Mouse (Mus musculus): ENCODE results near the gene Lrp8. TPM values are rescaled to one million over a fixed set of nuclear protein-coding genes. Genes with fewer than 3 reads are reported as not detected.

Gene Lrp8
- polyA plus RNA-seq, 1 experiment from 2014 or later = 3.5 TPM

DNA sequence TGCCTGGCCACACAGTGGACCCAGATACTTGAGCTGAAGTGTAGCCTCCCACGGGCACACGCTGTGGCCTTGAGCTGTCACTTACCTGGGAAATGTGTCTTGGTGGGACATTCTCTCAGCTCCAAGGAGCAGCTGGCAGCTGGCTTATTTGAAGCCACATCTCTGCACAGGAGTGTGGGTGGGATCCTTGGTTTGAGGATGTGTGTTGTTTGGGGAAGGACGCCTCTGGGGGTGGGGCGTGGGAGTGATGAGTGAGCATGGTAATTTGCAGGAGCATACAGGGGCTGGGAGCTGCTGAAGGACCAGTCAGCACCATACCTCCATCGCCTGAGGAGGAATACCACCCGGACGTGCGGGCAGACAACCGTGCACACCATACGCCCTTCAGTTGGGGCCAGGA, 28.1 kb downstream of the Lrp8 start:
- no peaks in the 10 kb centered on the region for H3K9me3 ChIP-seq (replicated peaks)
- H3K4me3 ChIP-seq (replicated peaks) = no peak overlapping the region
- ATAC-seq (ENCODE audit: low read depth) (no peak), DNase-seq (no peak)
- H3K27me3 ChIP-seq = no peaks in the 10 kb centered on the region
- no peak overlapping the region for H3K9ac ChIP-seq
- 77% methylated on average over 10 of the region's 10 CpGs for WGBS (ENCODE audit: insufficient replicate concordance)
- H3K4me1 ChIP-seq (replicated peaks) = peaks cover 12% of the 10 kb centered on the region
- peaks cover 3% of the 10 kb centered on the region; the same call in 1 of the 2 replicates for H3K36me3 ChIP-seq
- no peak overlapping the region for H3K27ac ChIP-seq
- H3K4me2 ChIP-seq = no peak overlapping the region

GRCm38 (mm10) chr4:107830821-107831221, 28.8 kb downstream of the Lrp8 start:
- Histone ChIP-seq H3K4me1 (replicated peaks) (peaks cover 12% of the 10 kb centered on the region), H3K4me2 (no peak overlapping the region), H3K36me3 (peaks cover 8% of the 10 kb centered on the region), H3K4me3 (replicated peaks) (no peak overlapping the region), H3K27ac (no peak overlapping the region), H3K9me3 (replicated peaks) (no peaks in the 10 kb centered on the region), H3K9ac (no peak overlapping the region), H3K27me3 (no peaks in the 10 kb centered on the region)
- WGBS (ENCODE audit: insufficient replicate concordance) = 79% methylated on average over 7 of the region's 7 CpGs
- no peak for DNase-seq
- ATAC-seq (ENCODE audit: low read depth) = no peak

GRCm38 (mm10) chr4:107831678-107832077, 29.6 kb downstream of the Lrp8 start:
- Histone ChIP-seq H3K36me3 (peaks cover 14% of the 10 kb centered on the region), H3K4me2 (no peak overlapping the region), H3K27me3 (no peaks in the 10 kb centered on the region), H3K9ac (no peak overlapping the region), H3K27ac (no peak overlapping the region), H3K9me3 (replicated peaks) (no peaks in the 10 kb centered on the region), H3K4me3 (replicated peaks) (no peak overlapping the region), H3K4me1 (replicated peaks) (peaks cover 12% of the 10 kb centered on the region)
- WGBS (ENCODE audit: insufficient replicate concordance) = 82% methylated on average over 6 of the region's 6 CpGs
- no peak for DNase-seq
- no peak for ATAC-seq (ENCODE audit: low read depth)

GRCm38 (mm10) chr4:107833525-107833924, 31.5 kb downstream of the Lrp8 start:
- no peak for DNase-seq
- H3K4me1 ChIP-seq (replicated peaks) = peaks cover 12% of the 10 kb centered on the region
- H3K4me3 ChIP-seq (replicated peaks) = no peak overlapping the region
- no peaks in the 10 kb centered on the region for H3K27me3 ChIP-seq
- H3K27ac ChIP-seq = no peak overlapping the region
- no peak for ATAC-seq (ENCODE audit: low read depth)
- H3K9ac ChIP-seq = no peak overlapping the region
- H3K4me2 ChIP-seq = no peak overlapping the region
- peaks cover 22% of the 10 kb centered on the region for H3K36me3 ChIP-seq
- H3K9me3 ChIP-seq (replicated peaks) = no peaks in the 10 kb centered on the region
- 70% methylated on average over 5 of the region's 5 CpGs for WGBS (ENCODE audit: insufficient replicate concordance)

- no peak overlapping the region for H3K27ac ChIP-seq
- WGBS (ENCODE audit: insufficient replicate concordance) = 74% methylated on average over 22 of the region's 22 CpGs
- peaks cover 22% of the 10 kb centered on the region for H3K36me3 ChIP-seq
- H3K4me2 ChIP-seq = no peak overlapping the region
- no peaks in the 10 kb centered on the region for H3K27me3 ChIP-seq
- no peak overlapping the region for H3K4me3 ChIP-seq (replicated peaks)
- ATAC-seq (ENCODE audit: low read depth) = no peak
- H3K4me1 ChIP-seq (replicated peaks) = peaks cover 4% of the 10 kb centered on the region
- H3K9me3 ChIP-seq (replicated peaks) = no peaks in the 10 kb centered on the region
- DNase-seq = no peak
- H3K9ac ChIP-seq = no peak overlapping the region
Observed at GRCm38 (mm10) chr4:107834643-107835314, 32.7 kb downstream of the Lrp8 start.

GRCm38 (mm10) chr4:107835508-107835909, 33.4 kb downstream of the Lrp8 start:
- Histone ChIP-seq H3K27ac (no peak overlapping the region), H3K4me3 (replicated peaks) (no peak overlapping the region)

GRCm38 (mm10) chr4:107836758-107837157, 34.7 kb downstream of the Lrp8 start:
- ATAC-seq (ENCODE audit: low read depth) (no peak), DNase-seq (no peak)
- Histone ChIP-seq H3K9ac (no peak overlapping the region), H3K9me3 (replicated peaks) (no peaks in the 10 kb centered on the region), H3K4me1 (replicated peaks) (no peaks in the 10 kb centered on the region), H3K27ac (no peak overlapping the region), H3K4me3 (replicated peaks) (no peak overlapping the region), H3K36me3 (peaks cover 22% of the 10 kb centered on the region), H3K27me3 (no peaks in the 10 kb centered on the region), H3K4me2 (no peak overlapping the region)
- 76% methylated on average over 5 of the region's 5 CpGs for WGBS (ENCODE audit: insufficient replicate concordance)

More at GRCm38 (mm10) chr4:107835508-107835909, 33.4 kb downstream of the Lrp8 start:
- Histone ChIP-seq H3K9me3 (replicated peaks) (no peaks in the 10 kb centered on the region), H3K4me1 (replicated peaks) (no peaks in the 10 kb centered on the region), H3K4me2 (no peak overlapping the region), H3K27me3 (no peaks in the 10 kb centered on the region), H3K36me3 (peaks cover 22% of the 10 kb centered on the region), H3K9ac (no peak overlapping the region)
- 58% methylated on average over 5 of the region's 5 CpGs for WGBS (ENCODE audit: insufficient replicate concordance)
- no peak for ATAC-seq (ENCODE audit: low read depth)
- DNase-seq = no peak

DNA sequence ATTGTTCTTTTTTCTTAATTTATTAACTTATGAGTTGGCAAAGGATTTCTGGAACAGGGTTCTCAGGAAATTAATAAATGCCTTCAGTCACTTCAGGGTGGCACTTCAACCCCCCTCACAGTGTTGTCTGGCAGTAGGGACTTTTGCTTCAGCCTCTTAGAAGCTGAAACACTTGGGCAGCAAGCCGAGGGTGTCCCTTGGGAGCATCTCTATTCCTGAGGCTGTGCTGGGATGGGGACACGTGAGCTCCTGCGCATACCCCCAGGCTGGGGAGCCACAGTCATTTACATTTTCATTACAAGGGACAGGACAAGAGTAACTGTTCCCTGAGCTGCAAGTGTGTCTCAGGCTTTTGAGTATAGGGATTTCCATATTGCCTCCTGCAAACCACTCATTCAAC, 35.8 kb downstream of the Lrp8 start:
- DNase-seq = no peak
- H3K27me3 ChIP-seq = no peaks in the 10 kb centered on the region
- ATAC-seq (ENCODE audit: low read depth) = no peak
- no peak overlapping the region for H3K4me3 ChIP-seq (replicated peaks)
- H3K9me3 ChIP-seq (replicated peaks) = no peaks in the 10 kb centered on the region
- no peak overlapping the region for H3K9ac ChIP-seq
- H3K4me2 ChIP-seq = no peak overlapping the region
- peaks cover 9% of the 10 kb centered on the region for H3K4me1 ChIP-seq (replicated peaks)
- H3K36me3 ChIP-seq = peaks cover 22% of the 10 kb centered on the region
- WGBS (ENCODE audit: insufficient replicate concordance) = 89% methylated on average over 3 of the region's 3 CpGs
- no peak overlapping the region for H3K27ac ChIP-seq

DNA sequence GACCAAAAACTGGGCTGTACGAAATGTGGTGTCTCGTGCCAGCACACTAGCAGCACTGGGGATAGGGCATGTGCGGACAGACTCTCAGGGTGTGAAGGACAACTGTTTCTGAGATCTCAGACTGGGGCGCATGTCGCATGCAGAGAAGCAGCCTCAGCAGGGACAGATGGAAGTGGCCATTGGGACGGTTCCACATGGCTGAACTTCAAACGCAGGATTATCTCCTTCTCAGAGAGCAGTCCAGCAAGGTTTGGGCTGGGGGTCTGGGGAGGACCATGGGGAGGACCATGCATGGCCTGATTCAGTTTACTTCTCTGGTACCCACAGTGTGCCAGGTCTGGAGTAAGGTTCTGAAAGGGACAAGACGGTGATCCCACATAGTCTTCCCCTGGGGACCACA, 41.6 kb downstream of the Lrp8 start:
- Histone ChIP-seq H3K4me2 (no peak overlapping the region), H3K27ac (no peak overlapping the region), H3K36me3 (no peaks in the 10 kb centered on the region), H3K27me3 (peaks cover 15% of the 10 kb centered on the region), H3K4me3 (replicated peaks) (no peak overlapping the region), H3K9me3 (replicated peaks) (no peaks in the 10 kb centered on the region), H3K9ac (no peak overlapping the region), H3K4me1 (replicated peaks) (peaks cover 15% of the 10 kb centered on the region)
- no peak for ATAC-seq (ENCODE audit: low read depth)
- 77% methylated on average over 8 of the region's 8 CpGs for WGBS (ENCODE audit: insufficient replicate concordance)
- DNase-seq = no peak

DNA sequence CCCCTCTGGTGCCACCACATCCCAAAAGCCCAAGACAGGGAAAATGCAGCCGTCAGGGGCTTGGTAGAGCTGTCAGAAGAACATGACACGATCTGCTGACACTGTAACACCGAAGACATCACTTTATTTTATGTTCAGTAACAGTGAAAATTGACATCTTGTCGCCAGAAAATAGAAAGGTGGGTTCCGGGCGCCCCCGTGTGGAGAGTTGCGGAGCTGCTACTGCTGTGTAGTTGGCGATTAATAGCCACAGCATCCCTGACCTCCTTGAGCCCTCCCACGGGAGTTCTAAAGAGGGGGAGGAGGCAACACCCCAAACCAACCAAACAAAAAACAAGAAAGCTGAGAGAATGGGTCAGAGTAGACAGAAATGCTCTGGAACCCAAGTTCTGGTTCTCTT, 42.9 kb downstream of the Lrp8 start:
- Histone ChIP-seq H3K4me3 (replicated peaks) (no peak overlapping the region), H3K27me3 (peaks cover 15% of the 10 kb centered on the region), H3K4me2 (no peak overlapping the region), H3K4me1 (replicated peaks) (peaks cover 15% of the 10 kb centered on the region), H3K9ac (no peak overlapping the region), H3K36me3 (no peaks in the 10 kb centered on the region), H3K9me3 (replicated peaks) (no peaks in the 10 kb centered on the region), H3K27ac (no peak overlapping the region)
- DNase-seq = peak; percentile 52
- 4% methylated on average over 10 of the region's 10 CpGs for WGBS (ENCODE audit: insufficient replicate concordance)
- ATAC-seq (ENCODE audit: low read depth) = no peak

DNA sequence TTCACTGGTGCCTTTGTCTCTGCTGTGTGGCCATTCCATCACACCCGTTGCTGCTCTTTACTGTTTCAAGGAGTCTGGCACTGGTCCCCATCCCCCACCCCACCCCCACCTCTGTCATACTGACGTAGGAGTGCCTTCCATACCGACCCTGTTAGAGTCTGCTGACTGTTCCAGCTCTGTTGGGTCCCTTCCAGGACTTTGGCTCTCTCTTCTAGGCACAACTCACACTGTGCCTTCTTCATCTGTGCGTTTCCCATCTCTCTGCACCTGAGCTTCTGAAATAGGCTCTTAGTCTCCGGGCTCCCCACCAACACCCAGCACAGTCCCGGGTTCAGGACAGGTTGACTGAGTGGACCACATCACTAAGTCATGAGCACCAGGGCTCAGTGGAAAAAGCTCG, 44.7 kb downstream of the Lrp8 start:
- H3K4me1 ChIP-seq (replicated peaks) = peaks cover 15% of the 10 kb centered on the region
- 57% methylated on average over 7 of the region's 7 CpGs for WGBS (ENCODE audit: insufficient replicate concordance)
- no peak overlapping the region for H3K4me2 ChIP-seq
- no peak overlapping the region for H3K4me3 ChIP-seq (replicated peaks)
- H3K36me3 ChIP-seq = no peaks in the 10 kb centered on the region
- peaks cover 15% of the 10 kb centered on the region for H3K27me3 ChIP-seq
- no peak for ATAC-seq (ENCODE audit: low read depth)
- H3K27ac ChIP-seq = no peak overlapping the region
- no peak for DNase-seq
- no peaks in the 10 kb centered on the region for H3K9me3 ChIP-seq (replicated peaks)
- H3K9ac ChIP-seq = no peak overlapping the region

DNA sequence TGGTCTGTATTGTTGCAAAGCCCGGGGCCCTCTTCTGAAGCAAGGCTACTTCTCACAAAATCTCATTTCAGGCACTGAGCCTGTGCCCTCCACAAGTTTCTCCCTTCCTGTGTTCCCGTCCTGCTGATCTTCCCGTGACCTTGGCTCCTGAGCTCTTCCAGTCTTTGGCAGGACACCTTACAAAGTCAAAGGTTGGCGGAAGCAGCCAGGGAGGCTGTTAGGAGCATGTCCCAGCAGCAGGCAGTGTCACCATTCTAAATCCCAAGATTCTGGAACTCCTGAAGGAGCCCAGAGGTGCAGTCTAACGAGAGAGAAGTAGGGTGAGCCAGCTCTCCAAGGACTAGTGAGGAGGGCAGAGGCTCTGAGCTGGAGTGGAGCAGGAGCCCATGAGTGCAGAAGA, 46.5 kb downstream of the Lrp8 start:
- Histone ChIP-seq H3K4me3 (replicated peaks) (no peak overlapping the region), H3K4me1 (replicated peaks) (0 out of 2 replicates have a peak, but pooled peaks cover 3% of the 10 kb centered on the region), H3K27me3 (peaks cover 15% of the 10 kb centered on the region), H3K9ac (no peak overlapping the region), H3K4me2 (no peak overlapping the region), H3K9me3 (replicated peaks) (no peaks in the 10 kb centered on the region), H3K36me3 (no peaks in the 10 kb centered on the region), H3K27ac (no peak overlapping the region)
- ATAC-seq (ENCODE audit: low read depth) = no peak
- DNase-seq = no peak
- WGBS (ENCODE audit: insufficient replicate concordance) = 76% methylated on average over 5 of the region's 5 CpGs

Data from liver, embryonic 13.5 days (tissue).